Mouse (Mus musculus): Measurements from ENCODE around the gene Hist1h3b. TPM values are rescaled to one million over a fixed set of nuclear protein-coding genes. Genes with fewer than 3 reads are reported as not detected.
"Not testable (repeated sequence)": the region's sequence is repeated elsewhere in the genome, so short reads cannot be mapped to it uniquely, and the experiment has no call there.

The Hist1h3b gene
- total RNA-seq (2021), result 1 to 10 TPM; 4.3 to 9.9 TPM
- long read RNA-seq, experiment 1, result 0 reads
- long read RNA-seq, experiment 2, result 0 reads

DNA sequence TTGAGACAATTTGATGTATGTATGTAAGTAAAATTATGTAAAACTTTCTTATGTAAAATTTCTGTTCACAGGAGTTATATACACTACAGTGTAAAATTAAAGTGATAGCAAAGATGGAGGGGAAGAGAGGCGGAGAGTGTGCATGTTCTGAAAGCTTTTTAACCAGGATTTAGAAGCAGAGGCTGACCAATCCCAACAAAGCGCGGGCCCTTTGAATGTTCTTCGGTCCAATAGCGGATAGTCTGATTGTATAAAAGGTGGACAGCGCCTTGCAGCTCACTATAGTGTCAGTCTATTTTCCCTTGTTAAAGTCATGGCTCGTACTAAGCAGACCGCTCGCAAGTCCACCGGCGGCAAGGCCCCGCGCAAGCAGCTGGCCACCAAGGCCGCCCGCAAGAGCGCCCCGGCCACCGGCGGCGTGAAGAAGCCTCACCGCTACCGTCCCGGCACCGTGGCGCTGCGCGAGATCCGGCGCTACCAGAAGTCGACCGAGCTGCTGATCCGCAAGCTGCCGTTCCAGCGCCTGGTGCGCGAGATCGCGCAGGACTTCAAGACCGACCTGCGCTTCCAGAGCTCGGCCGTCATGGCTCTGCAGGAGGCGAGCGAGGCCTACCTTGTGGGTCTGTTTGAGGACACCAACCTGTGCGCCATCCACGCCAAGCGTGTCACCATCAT lies at the start of gene Hist1h3b:
Hist1h3b (plus strand) TSS at position 201 of the 675 bp plus-strand sequence.
- DNase-seq (ENCODE audit: low spot score in 2 of 2), result peak; percentile 94 to 96

DNA sequence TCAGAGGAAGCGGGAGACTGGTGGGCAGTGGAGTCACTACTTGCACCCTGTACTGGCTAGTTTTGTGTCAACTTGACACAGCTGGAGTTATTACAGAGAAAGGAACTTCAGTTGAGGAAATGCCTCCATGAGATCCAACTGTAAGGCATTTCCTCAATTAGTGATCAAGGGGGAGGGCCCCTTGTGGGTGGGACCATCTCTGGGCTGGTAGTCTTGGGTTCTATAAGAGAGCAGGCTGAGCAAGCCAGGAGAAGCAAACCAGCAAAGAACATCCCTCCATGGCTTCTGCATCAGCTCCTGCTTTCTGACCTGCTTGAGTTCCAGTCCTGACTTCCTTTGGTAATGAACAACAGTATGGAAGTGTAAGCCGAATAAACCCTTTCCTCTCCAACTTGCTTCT lies 49.3 kb upstream of the Hist1h3b start:
- not testable (repeated sequence) for DNase-seq (ENCODE audit: low spot score in 2 of 2)

DNA sequence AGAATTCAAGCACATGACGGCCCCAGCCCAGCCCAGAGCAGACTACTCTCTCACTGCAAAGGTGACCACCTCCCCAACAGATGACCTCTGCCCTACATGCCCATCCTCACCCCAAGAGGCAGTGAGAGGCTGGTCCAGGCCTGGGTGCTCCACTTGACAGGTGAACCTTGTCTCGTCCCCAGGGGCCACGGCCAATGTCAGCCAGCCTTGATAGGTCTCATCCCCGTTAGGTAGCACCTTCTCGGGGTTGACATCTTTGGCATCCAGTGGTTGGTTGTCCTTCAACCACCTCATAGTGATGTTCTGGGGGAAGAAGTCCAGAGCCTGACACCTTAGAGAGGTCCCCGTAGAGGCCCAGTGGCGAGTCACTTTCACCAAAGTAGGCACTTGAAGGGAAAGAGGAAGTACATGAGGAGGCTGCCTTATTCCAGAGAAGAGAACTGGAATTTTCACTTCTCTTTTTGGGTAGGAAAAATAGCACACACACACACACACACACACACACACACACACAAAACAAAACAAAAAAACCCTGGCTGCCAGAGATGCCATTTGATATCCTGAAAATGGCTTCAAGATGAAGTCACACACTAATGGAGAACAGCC lies 46.2 kb upstream of the Hist1h3b start:
- no peak for DNase-seq (ENCODE audit: low spot score in 2 of 2)

DNA sequence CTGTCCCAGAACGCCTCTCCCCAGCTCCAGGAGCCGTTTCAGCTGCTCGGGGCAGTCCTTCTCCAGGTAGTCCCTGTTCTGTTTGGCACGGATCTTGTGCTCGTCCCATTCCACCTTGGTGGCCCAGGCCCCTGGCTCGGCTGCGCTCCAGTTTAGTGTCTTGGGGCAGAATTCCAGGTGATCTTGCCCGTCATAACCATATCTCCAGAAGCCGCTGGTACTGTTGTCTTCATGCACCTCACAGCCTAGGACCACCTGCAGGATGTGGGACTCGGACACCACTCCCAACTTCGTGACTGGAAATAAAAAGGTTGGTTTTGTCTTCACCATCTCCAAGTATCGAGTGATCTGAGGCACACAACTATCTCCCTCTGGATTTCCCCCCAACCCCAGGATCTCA lies 45.3 kb upstream of the Hist1h3b start:
- no peak for DNase-seq (ENCODE audit: low spot score in 2 of 2)

DNA sequence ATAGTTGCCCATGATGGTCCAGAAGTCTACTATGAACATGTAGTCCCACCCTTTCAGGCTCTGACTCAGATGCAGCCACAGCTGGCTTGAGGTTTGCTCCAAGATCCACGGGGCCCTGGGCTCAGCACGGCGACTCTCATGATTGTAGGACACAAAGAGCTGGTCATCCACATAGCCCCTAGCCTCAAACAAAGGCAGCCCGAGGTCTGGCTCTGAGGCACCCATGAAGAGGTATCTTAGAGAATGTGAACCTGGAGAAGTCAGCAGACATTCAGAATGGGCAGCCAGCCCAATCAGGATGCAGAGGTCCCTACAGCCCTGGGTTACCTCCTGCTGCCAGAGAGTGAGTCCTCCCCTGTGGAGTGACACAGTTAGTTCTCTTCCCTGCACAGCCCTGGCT lies 44.0 kb upstream of the Hist1h3b start:
- no peak for DNase-seq (ENCODE audit: low spot score in 2 of 2)

DNA sequence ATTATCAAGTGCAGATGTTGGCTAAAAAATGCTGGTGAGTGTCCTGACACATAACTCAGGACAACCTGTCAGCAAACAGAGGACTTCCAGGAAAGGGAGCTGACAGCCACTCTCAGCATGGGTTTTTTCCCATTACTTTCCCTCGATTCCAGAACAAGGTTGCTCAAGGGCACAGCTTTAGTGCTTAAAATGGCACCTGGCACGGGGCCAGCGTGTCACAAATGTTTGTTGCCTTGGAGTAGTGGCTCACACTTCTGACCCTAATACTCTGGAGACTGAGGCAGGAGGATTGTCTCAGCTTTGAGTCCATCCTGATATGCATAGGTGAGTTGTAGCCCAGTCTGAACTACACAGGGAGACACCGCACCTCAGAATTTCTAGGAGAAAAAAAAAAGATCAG lies 43.4 kb upstream of the Hist1h3b start:
- DNase-seq (ENCODE audit: low spot score in 2 of 2), result no peak

DNA sequence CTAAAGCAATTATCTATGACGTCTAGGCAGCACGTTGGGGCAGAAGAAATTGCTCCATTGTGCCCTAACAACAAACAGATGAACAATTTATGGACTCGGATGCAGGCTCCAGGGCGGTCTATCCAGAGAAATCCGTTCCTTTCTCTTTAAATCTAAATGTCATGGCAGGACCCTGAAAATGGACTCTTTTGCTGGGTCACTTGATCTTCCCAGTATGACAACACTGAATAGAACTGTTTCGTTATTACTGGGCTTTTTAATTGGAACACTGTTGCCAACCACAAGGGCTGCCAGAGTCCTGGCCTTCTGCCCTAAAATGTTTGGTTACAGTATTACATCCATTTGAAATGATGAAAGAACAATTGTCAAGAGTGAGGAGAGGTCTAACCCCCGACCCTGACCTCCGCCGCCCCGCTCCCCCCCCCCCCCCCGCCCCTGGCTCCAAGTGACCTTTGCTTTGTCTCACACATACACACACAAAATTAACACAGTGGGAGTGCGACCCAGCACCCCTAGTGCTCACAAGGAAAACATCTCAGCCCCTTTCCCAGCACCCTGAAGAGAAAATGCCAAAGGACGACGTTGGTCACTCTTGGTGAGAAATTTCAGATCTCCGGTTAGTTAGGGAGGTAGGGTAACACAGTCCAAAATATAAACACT lies 42.2 kb upstream of the Hist1h3b start:
- DNase-seq (ENCODE audit: low spot score in 2 of 2), result no peak

DNA sequence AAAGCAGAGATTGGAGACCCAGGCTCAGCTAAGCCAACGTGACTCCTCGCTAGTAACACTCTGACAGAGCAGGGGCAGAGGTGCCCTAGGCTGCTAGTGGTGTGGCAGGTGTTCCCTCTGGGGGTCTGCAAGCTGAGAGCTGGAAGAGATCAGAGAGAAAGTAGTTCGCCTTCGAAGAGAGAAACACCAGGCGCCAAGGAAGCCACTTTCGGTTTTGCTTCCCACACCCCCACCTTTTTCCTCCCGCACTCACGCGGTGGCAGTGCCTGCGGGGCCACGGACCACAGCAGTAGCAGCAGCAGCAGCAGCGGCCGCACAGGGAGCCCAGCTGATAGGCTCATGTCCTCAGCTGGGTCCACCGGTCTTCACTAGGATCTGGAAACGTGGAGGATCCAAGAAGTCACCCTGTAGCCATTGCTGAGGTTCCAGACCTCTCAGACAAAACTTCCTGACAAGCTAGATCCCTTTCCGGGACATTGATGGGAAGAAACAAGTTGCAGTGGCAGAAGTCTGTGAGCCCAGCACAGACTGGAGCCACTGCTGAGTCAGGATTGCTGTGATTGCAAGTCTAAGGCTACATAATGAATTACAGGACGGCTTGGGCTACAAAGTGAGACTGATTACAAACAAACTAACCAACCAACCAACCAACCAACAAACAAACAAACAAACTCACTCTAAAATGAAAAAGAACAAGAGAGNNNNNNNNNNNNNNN lies 41.5 kb upstream of the Hist1h3b start, which contains the start of gene Hfe:
Hfe (minus strand) TSS at position 481 of the 716 bp plus-strand sequence.
- DNase-seq (ENCODE audit: low spot score in 2 of 2), result peak; percentile 16 to 42

DNA sequence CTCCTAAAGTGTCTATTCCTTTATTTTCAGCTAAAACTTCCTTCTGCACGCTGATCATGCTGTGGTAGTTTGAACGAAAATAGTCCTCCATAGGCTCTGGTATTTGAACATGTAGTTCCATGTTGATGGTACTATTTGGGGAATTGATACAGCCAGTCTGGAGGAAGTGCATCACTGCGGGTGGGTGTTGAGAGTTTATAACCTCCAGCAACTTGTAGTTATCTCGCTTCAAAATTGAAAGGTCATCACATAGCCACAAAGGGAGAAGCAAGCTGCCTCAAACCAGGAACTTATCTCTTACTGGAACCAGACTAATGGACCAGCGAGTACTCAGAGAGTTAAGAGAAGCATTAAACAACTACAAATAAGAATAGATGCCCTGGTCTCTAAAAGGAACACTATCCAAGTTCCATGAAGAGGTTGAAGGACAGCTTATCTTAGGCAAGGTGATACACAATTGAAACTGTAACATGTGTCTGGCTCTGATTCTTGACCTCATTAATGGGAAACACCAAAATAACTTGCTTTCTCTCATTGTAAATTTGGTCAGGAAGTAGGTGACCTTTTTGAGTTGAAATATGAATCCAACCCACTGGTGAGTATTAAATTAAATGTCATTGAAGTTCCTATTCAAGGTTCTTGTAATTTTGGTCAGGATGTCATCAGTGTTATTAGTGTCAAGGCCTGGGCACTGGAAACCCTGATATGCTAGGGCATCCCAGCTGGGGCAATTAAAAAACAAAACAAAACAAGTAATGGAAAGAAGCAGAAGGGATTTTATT lies 35.6 kb upstream of the Hist1h3b start:
- no peak for DNase-seq (ENCODE audit: low spot score in 2 of 2)

DNA sequence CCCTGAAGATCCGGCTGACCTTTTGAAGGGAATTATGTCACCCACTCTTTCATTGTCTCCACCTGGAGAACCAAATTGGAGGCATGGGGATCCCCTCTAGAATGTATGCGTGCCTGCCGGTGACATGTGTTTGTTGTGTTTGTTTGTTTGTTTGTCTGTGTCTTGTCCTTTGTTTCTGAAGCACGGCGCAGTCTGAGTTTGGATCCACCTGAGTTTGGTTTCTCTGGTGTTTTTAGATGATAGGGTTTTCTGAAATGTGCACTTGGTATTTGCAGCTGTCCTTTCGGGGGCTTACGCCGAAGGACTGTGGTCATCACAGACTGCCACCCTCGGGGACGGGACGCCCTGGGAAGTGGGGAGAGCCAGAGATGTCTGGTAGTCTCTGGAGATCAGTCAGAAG lies 34.9 kb upstream of the Hist1h3b start:
- DNase-seq (ENCODE audit: low spot score in 2 of 2), result no peak

DNA sequence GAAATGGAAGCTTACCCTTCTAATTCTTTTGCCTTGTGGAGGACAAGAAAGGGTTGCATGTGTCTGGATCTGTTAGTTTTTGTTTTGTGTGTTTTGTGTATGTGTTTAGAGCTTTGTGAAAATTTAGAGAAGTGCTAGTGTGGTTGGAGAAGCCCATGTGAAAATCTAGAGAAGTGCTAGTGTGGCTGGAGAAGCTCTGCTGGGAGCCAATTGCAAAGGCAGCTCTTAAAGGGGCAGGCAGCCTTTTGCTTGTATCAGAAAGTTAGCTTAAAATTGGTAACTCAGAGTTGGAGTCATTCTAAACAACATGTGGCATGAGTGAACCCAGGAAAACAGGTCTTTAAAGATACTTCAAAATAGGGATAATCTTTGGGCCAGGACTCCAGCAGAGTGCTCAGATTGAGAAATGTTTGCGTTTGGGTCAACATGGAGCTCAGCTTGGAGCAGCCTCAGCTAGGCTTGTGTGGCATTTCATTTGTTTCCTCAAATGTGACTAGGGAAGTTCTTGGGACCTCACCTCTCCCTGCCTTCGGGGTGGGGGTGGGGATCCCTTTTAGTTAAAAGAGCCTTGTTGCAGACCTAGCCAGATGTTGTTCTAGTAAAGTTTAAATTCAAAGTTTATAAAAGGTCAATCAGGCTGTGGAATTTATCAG lies 34.3 kb upstream of the Hist1h3b start:
- DNase-seq (ENCODE audit: low spot score in 2 of 2), result not testable (repeated sequence)

DNA sequence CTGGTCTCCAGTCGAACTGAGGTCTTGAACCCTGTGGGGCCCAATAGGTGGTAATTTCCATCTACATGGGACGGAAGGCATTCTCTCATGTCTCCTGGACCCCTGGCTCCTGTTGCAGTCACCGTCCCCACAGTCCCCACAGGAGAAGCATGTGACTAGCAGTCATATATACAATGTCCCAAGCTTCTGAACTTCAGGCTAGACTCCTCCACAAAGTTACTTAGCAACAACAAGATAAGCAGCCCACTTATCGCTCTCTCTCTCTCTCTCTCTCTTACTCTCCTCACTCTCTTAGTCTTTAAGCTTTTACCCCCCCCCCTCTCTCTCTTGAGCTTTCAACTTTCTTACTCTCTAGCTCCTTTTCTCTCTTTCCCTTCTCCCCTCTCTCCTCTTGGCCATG lies 27.8 kb upstream of the Hist1h3b start:
- no peak for DNase-seq (ENCODE audit: low spot score in 2 of 2)

DNA sequence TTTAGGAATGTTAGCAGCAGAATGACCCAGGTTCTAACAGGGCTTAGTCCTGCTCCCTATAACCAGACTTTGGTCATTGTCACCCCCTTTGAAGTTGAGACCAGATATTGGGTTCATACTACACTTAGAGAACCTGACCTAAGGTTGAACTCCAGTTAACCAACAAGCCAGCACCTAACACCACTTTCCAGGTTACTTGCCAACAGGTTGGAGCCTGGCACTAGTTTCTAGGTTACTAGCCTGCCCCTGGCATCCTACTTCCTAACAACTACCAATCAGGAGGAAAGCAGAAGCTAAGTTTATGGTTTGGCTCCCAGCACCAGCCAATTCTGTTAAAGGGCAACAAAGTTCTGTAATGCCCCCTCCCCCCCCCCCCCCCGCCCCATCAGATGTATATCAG lies 26.9 kb upstream of the Hist1h3b start:
- DNase-seq (ENCODE audit: low spot score in 2 of 2), result no peak

DNA sequence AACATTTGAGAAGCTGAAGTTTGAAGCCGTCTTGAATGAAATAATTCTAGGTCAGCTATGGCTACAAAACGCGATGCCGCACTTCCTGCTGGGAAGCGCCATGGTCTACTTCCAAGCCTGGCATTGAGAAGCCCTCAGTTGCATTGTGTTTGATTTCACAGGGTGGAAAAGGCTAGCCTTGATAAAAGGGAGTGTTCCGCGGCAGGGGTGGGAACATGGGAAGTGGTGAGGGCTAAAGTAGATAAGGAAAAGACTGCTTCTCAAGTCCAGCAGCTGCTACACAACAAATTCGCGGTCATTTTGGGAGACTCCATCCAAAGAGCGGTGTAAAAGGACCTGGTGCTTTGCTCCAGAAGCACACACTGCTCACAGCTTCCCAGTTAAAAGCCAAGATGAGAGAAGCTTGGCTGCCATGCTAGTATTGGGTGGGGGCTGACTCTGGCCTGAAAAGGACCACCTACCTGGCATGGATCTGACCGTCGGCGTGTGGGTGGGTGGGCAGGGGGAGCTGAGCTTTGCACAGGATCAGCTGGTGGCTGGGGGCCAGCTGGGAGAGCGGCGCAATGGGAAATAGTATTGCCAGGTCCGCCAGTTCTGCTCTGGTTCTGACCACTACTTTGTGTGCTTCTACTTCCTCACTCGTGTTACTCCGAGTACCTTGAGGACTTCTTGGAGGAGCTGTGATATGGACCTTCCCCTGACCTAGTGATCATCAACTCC lies 23.4 kb upstream of the Hist1h3b start:
- DNase-seq (ENCODE audit: low spot score in 2 of 2), result no peak

DNA sequence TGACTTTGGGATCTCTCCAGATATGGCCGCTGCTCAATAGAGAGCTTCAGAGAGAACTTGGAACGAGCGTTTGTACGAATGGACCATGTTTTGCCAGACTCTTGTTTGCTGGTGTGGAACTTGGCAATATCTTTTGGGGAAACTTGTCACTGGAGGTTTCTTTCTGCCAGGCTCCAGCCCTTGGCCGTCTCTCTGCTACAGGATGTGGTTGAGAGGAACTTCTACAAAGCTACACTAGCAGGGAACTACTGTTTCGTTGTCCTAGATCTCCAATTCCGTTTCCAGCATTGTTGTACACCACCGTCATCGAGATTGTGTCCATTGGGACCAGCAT lies 22.9 kb upstream of the Hist1h3b start:
- DNase-seq (ENCODE audit: low spot score in 2 of 2), result no peak

DNA sequence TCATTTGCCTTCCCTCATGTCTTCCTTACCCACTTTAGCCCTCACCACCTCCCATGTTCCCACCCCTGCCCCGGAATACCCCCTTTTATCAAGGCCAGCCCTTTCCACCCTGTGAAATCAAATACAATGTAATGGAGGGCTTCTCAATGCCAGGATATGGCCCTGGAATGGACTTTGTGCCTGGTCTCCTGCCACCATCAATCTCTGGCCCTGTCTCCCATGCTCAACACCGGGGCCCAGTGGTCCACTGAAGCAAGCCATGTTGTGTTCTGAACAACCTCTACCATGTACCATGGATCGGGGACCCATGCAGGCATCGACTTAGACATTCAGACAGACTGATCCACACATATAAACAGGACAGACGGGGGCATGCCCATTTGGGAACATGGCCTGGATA lies 22.4 kb upstream of the Hist1h3b start:
- no peak for DNase-seq (ENCODE audit: low spot score in 2 of 2)

DNA sequence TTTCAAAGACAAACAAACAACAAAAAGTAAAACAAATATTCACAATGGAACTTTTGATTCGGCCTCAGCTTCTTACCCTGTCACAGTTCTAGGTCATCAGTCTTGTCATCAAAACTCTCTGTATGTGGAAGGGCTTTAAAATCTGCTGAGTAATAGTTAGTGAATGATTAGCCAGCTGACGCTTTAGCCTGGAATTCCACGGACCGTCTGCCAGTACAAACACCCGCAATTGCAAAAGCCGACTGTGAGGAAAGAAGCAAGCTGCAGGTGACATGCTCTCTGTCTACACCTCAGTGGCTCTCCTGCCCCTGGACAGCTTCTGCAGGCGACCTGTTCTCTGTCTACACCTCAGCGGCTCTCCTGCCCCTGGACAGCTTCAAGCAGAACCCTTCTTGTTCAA lies 21.6 kb upstream of the Hist1h3b start:
- no peak for DNase-seq (ENCODE audit: low spot score in 2 of 2)

DNA sequence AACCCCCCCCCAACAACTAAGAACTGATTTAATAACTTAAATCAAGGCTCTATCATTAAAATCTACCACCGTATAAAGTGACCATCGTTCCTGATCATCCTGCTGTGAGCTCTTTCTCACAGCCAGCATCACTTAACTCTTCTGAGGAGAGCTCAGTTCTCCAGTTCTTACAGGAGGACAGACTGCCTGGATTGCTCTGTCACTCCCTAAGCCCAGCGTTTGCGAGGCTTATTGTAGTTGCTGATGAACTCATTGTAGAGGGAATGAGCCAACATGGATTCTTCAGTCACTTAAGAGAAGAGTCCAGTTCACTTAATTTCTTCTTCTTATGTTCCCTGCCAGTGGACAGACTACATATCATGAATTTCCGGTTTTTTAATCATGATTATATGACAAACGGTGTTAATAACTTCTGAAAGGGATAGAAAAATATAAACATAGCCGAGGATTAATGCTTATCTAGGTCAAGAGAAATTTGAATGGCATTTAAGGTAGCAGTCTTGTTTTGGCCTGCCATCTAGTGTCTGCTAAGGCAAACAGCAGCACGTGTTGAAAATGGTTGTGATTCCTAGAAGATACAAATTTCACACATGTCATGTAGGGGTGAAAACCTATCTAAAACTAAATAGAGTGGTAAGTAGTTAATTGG lies 19.8 kb upstream of the Hist1h3b start:
- DNase-seq (ENCODE audit: low spot score in 2 of 2), result no peak

DNA sequence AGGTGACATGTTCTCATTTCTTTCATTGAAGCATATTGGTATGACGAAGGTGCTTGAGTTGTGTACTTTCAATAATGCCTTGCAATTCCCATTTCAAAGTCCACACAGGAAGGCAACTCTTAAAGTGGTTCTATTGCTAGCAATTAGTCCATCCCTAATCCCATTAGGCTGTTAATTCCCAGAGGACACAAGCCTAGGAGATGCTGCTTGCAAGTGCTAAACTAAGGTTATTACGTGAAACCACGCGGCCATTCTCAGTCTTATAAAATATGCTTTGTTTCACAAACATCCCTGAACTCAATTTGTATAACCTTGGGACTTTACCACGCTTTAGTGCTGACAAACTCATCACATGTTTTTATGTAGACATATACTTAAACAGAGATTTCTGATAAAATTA lies 15.0 kb upstream of the Hist1h3b start:
- no peak for DNase-seq (ENCODE audit: low spot score in 2 of 2)

Measured in left cerebral cortex, adult 18-20 months (tissue).